Mouse (Mus musculus) forebrain, postnatal 0 days (tissue): ENCODE measurements around the gene Slc32a1. TPM values are rescaled to one million over a fixed set of nuclear protein-coding genes. Genes with fewer than 3 reads are reported as not detected.
A peak's percentile ranks its signal among the peaks of the same experiment; 100 is the strongest.

Source experiments
- ATAC-seq: fragments of 200-750 bp; cut with Nextera tagmentation; 2 replicates; pipeline ENCODE4 v1.8.0; 2017; ENCODE audit warnings: mild to moderate bottlenecking, moderate library complexity
- DNase-seq: peaks from one replicate; pipeline ENCODE4 v3.0.0-alpha.2; 2015
- H3K27ac ChIP-seq: fragments of 300-500 bp; sonication (generic); 2 replicates; pipeline ENCODE4 v1.5.1; 2014; ENCODE audit warnings: low read depth, mild to moderate bottlenecking, antibody characterized with exemption, low read length, moderate library complexity, mixed read lengths
- H3K27me3 ChIP-seq: fragments of 300-500 bp; sonication (generic); 2 replicates; pipeline ENCODE4 v1.6.1; 2014; ENCODE audit warnings: mild to moderate bottlenecking, low read length, mixed read lengths; ENCODE audit not compliant: insufficient read depth
- H3K36me3 ChIP-seq: fragments of 300-500 bp; sonication (generic); 2 replicates; pipeline ENCODE4 v1.6.1; 2014; ENCODE audit warnings: mild to moderate bottlenecking, moderate library complexity; ENCODE audit not compliant: insufficient read depth
- H3K4me1 ChIP-seq: fragments of 300-500 bp; sonication (generic); 2 replicates; pipeline ENCODE4 v1.6.1; 2014; ENCODE audit warnings: antibody characterized with exemption; ENCODE audit not compliant: insufficient read depth
- H3K4me2 ChIP-seq: fragments of 300-500 bp; sonication (generic); 2 replicates; pipeline ENCODE4 v1.6.1; 2014; ENCODE audit warnings: low read depth, mild to moderate bottlenecking, moderate library complexity
- H3K4me3 ChIP-seq: fragments of 300-500 bp; sonication (generic); 2 replicates; pipeline ENCODE4 v1.5.1; 2014; ENCODE audit warnings: low read depth, low read length, mixed read lengths
- H3K9ac ChIP-seq: fragments of 300-500 bp; sonication (generic); 2 replicates; pipeline ENCODE4 v1.6.1; 2014; ENCODE audit warnings: mild to moderate bottlenecking
- H3K9me3 ChIP-seq: fragments of 300-500 bp; sonication (generic); 2 replicates; pipeline ENCODE4 v1.6.1; 2016; ENCODE audit warnings: low read length
- CTCF ChIP-seq: sonication (generic); IDR thresholded peaks from 2 replicates; pipeline ENCODE4 v1.5.1; 2016; ENCODE audit warnings: antibody characterized with exemption, control low read depth, low read depth
- WGBS: fragments of 180-500 bp; shearing (Covaris S2); extraction: QIAGEN DNeasy Blood & Tissue Kit; methylation state at CpG from one replicate; pipeline ENCODE4 v1.1.7; 2014; 5-methylcytosine and 5-hydroxymethylcytosine counted together
- polyA plus RNA-seq: library from polyadenylated mRNA; unstranded; fragments of >200 nt; fragmentation: Nextera tagmentation; extraction: Ambion mirVana; gene quantifications from 2 replicates; pipeline ENCODE4 v1.2.1, GENCODE M21; 2015
- total RNA-seq: library from RNA; depleted of rRNA; stranded (reverse); fragments of >200 nt; gene quantifications from 2 replicates; pipeline ENCODE4 v1.2.3, GENCODE M21; 2014

Gene Slc32a1
- total and polyA plus RNA-seq, 2 experiments from 2014 or later, result 10.8 to 37.4 TPM

DNA sequence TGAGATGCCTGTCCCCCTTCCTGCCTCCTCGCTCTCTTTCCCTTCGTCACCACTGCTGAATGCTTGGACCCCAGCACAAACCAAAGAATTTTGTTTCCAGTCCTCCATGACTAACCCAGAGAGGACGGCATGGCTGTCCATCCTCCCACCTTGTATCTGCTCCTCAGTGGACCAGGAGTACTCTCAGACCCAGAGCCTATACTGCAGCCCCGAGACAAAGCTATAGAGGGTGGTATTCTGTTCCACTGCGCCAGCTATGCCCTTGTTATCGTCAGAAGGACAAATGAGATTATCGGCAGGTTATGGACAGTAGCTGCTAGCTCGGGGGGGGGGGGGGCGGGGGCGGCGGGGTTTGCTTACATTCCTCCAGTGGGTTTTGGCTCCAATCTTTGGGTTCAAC lies 6.2 kb downstream of the Slc32a1 start:
- H3K4me2 ChIP-seq, result peak overlapping the region; percentile 55
- no peaks in the 10 kb centered on the region for H3K4me1 ChIP-seq
- 7% methylated on average over 11 of the region's 11 CpGs for WGBS
- TF ChIP-seq CTCF, result no peak
- H3K27me3 ChIP-seq, result peaks cover 20% of the 10 kb centered on the region
- H3K4me3 ChIP-seq, result peak overlapping the region; percentile 43
- ATAC-seq (peak; percentile 30; the same call in 1 of the 2 replicates), DNase-seq (no peak)
- H3K36me3 ChIP-seq, result no peaks in the 10 kb centered on the region
- H3K27ac ChIP-seq, result peak overlapping the region; percentile 62
- no peak overlapping the region for H3K9ac ChIP-seq
- H3K9me3 ChIP-seq, result no peaks in the 10 kb centered on the region

GRCm38 (mm10) chr2:158624718-158625222 lies 14.2 kb downstream of the Slc32a1 start, which contains the start of gene Actr5:
Actr5 (plus strand) TSS chr2:158624888.
- Histone ChIP-seq H3K4me3 (peak within 1 kb of the TSS; percentile 77), H3K9me3 (no peaks in the 10 kb centered on the region), H3K36me3 (peaks cover 13% of the 10 kb centered on the region; the same call in 1 of the 2 replicates), H3K4me1 (peaks cover 11% of the 10 kb centered on the region; the same call in 1 of the 2 replicates), H3K9ac (peak within 1 kb of the TSS; percentile 87), H3K27ac (peak within 1 kb of the TSS; percentile 74), H3K4me2 (peak within 1 kb of the TSS; percentile 80), H3K27me3 (no peaks in the 10 kb centered on the region)
- TF ChIP-seq CTCF, result peak; percentile 27; the same call in 1 of the 2 replicates
- peak; percentile 93 for ATAC-seq
- 5% methylated on average over 39 of the region's 39 CpGs for WGBS
- DNase-seq, result peak; percentile 96

GRCm38 (mm10) chr2:158625231-158625630 lies 14.7 kb downstream of the Slc32a1 start:
- H3K4me2 ChIP-seq, result peak overlapping the region; percentile 80
- H3K9me3 ChIP-seq, result no peaks in the 10 kb centered on the region
- peak overlapping the region; percentile 74 for H3K27ac ChIP-seq
- H3K9ac ChIP-seq, result peak overlapping the region; percentile 87
- H3K27me3 ChIP-seq, result no peaks in the 10 kb centered on the region
- TF ChIP-seq CTCF, result no peak
- H3K36me3 ChIP-seq, result peaks cover 17% of the 10 kb centered on the region; the same call in 1 of the 2 replicates
- H3K4me3 ChIP-seq, result peak overlapping the region; percentile 77
- ATAC-seq (peak; percentile 49), DNase-seq (no peak)
- peaks cover 11% of the 10 kb centered on the region; the same call in 1 of the 2 replicates for H3K4me1 ChIP-seq
- WGBS, result under 1% methylated on average over 44 of the region's 44 CpGs

DNA sequence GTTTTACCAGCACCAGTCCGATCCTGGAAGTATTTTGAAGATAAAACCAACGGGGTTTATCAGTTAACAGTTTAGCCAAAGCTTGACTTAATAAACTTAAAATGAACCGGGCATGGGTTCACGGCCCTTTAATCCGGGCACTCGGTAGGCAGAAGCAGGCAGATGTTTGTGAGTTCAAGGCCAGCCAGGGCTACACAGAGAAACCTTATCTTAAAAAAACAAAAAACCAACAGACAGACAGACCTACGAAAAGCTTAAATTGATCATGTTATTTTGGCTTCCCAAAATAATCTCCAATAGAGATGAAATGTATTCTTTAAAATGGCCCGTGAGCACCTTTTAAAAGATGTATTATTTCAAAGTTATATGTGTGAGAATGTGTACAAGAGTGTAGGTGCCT lies 15.1 kb downstream of the Slc32a1 start:
- no peak overlapping the region for H3K27ac ChIP-seq
- H3K9me3 ChIP-seq, result no peaks in the 10 kb centered on the region
- H3K4me1 ChIP-seq, result peaks cover 11% of the 10 kb centered on the region; the same call in 1 of the 2 replicates
- peaks cover 19% of the 10 kb centered on the region; the same call in 1 of the 2 replicates for H3K36me3 ChIP-seq
- H3K4me3 ChIP-seq, result peak overlapping the region; percentile 77
- no peaks in the 10 kb centered on the region for H3K27me3 ChIP-seq
- DNase-seq (no peak), ATAC-seq (no peak)
- TF ChIP-seq CTCF, result no peak
- H3K9ac ChIP-seq, result peak overlapping the region; percentile 87
- WGBS, result 39% methylated on average over 8 of the region's 8 CpGs
- peak overlapping the region; percentile 80 for H3K4me2 ChIP-seq

DNA sequence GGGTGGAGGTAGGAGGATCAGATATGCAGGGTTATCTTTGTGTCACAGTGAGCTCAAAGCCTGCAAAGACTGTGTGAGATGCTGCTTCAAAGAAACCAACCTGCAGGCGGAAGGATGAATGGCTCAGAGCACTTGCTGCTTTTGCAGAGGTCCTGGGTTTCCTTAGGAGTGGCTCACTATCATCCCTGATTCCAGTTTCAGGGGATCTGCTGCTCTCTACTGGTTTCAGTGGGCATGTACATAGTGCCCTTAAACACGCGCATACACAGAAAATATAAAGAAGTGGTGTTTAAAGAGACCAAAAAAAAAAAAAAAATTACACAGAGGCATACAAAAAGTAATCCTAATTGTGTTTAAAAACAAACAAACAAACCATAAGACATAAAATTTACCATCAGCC lies 18.3 kb downstream of the Slc32a1 start:
- no peak overlapping the region for H3K4me2 ChIP-seq
- peak; percentile 76 for TF ChIP-seq CTCF
- H3K9ac ChIP-seq, result no peak overlapping the region
- ATAC-seq (peak; percentile 64), DNase-seq (peak; percentile 68)
- H3K4me3 ChIP-seq, result no peak overlapping the region
- peaks cover 11% of the 10 kb centered on the region; the same call in 1 of the 2 replicates for H3K4me1 ChIP-seq
- 64% methylated on average over 3 of the region's 3 CpGs for WGBS
- peaks cover 50% of the 10 kb centered on the region for H3K36me3 ChIP-seq
- H3K9me3 ChIP-seq, result no peaks in the 10 kb centered on the region
- no peak overlapping the region for H3K27ac ChIP-seq
- H3K27me3 ChIP-seq, result no peaks in the 10 kb centered on the region

DNA sequence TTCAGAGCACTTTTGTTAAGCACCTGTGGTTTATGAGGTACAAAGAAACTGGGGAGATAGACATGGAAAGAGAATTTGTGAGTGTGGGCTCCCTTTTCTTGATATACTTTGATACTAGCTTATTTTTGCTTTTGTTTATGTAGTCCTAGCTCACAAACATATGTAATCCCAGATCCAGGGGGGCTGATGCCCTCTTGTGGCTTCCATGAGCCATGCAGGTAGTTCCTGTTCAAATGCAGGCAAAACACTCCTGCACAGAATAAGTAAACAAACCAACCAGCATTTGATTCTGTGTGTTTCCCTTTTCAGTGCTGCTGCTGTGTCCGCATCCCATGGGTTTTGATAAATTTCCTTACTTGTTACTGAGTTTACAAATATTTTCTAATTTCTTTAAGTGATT lies 18.8 kb downstream of the Slc32a1 start:
- Histone ChIP-seq H3K36me3 (peaks cover 52% of the 10 kb centered on the region), H3K9ac (no peak overlapping the region), H3K27ac (no peak overlapping the region), H3K4me2 (no peak overlapping the region), H3K4me3 (no peak overlapping the region), H3K4me1 (peaks cover 11% of the 10 kb centered on the region; the same call in 1 of the 2 replicates), H3K9me3 (no peaks in the 10 kb centered on the region), H3K27me3 (no peaks in the 10 kb centered on the region)
- peak; percentile 77 for DNase-seq
- 54% methylated on average over 1 of the region's 1 CpGs for WGBS
- TF ChIP-seq CTCF, result peak; percentile 82
- no peak for ATAC-seq

- Histone ChIP-seq H3K27me3 (no peaks in the 10 kb centered on the region), H3K27ac (no peak overlapping the region), H3K4me3 (no peak overlapping the region), H3K36me3 (peaks cover 76% of the 10 kb centered on the region), H3K4me1 (no peaks in the 10 kb centered on the region), H3K4me2 (no peak overlapping the region), H3K9me3 (no peaks in the 10 kb centered on the region), H3K9ac (no peak overlapping the region)
- DNase-seq (no peak), ATAC-seq (no peak)
- 75% methylated on average over 5 of the region's 5 CpGs for WGBS
- TF ChIP-seq CTCF, result no peak
Observed at GRCm38 (mm10) chr2:158631873-158632272, 21.3 kb downstream of the Slc32a1 start.
